Mouse (Mus musculus) heart, adult 2 months (tissue): Measurements from ENCODE around the gene Nfkbiz.

Experiments
- CTCF ChIP-seq: fragments of 200-600 bp; IDR thresholded peaks from 2 replicates; pipeline ENCODE4 v1.8.1; 2022; ENCODE audit warnings: antibody characterized with exemption, mild to moderate bottlenecking, moderate library complexity
- EP300 ChIP-seq: fragments of 200-500 bp; IDR thresholded peaks from 2 replicates; pipeline ENCODE4 v1.6.1; 2011; ENCODE audit warnings: low read depth, low read length, control low read depth; ENCODE audit not compliant: insufficient read depth

DNA sequence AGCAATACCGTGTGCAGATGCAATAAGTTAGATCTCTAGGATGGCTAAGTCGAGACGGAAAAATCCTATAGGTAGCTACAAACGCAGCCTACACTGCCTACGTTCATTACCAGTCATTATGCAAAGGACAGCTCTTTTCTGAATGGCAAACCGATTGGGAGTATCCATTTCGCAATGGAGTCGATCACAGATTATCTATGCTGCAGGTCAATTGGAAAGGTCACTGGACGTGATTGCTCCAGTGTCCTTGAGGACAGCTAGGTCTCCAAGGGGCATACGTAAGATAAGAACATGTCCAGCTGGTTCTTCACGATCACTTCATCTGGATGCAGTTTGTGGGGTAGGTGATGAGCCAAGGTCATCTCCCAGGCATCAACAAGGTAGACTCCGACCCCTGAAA, 5.2 kb upstream of the Nfkbiz start:
- TF ChIP-seq CTCF (no peak), EP300 (no peak)
